Mouse (Mus musculus) left cerebral cortex, postnatal 4 days (tissue): Measurements from ENCODE around the gene 2610528J11Rik. TPM values are rescaled to one million over a fixed set of nuclear protein-coding genes. Genes with fewer than 3 reads are reported as not detected.
"Not testable (repeated sequence)": the region's sequence is repeated elsewhere in the genome, so short reads cannot be mapped to it uniquely, and the experiment has no call there.

ENCODE experiments used
- DNase-seq: peaks from one replicate; pipeline ENCODE4 v3.0.0-alpha.2; 2022
- intact Hi-C: fragments of 180-260 bp; cut with DNase I; formaldehyde crosslinking; loops from one replicate; pipeline ENCODE4 v1.15.1; 2025
- total RNA-seq, 2 experiments: library from RNA; stranded (reverse); gene quantifications; 2 replicates each; pipeline ENCODE4 v1.2.3; 2021

Gene 2610528J11Rik
- total RNA-seq: under 1 TPM in 1 of 2 experiments, not detected in 1; 0.38 TPM

DNA sequence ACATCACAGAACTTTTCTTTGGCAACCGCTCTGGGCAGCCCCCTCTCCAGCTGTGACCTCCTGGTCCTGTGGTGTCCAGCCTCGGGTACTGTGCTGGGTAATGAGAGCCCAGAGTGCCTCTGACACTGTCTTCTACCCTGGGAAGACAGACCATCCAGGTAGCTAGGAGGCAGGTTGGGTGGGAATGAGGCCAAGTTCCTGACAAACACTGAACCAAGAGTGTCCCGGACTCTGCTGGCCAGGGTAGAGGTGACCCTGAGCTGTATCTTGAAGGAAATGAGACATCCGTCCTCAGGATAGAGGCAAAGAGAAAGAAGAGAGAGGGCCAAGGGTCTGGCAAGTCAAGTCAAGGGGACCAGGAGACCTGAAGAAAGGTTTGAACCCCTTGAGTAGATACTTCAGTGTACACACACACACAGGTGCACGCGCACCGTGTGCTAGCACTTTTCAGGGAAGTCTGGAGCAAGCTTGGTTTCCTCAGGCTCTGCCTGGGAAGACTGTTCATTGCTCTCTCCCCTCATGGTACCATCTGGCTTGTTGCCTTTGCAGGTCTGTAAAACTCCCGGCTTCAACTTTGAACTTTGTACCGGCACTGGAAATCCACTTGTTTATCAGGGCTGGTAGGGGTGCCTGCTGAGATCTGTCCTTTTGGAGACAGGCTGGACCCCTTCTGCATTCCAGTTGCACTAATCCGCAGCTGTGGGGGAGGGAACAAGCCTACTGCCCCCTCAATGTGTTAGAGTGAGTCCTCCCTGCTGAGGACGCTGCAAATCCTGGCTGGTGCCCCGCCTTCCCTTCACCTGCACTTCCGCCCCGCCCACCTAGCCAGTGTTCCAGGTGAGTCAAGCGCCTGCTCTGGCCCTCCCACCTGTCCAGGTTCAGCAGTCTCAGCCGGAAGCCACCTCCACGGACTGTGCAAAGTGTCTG, at the start of gene 2610528J11Rik:
Gene 2610528J11Rik (plus strand): TSS at position 592 of the 927 bp plus-strand sequence.
- no peak for DNase-seq
- intact Hi-C loops: no loop called here

DNA sequence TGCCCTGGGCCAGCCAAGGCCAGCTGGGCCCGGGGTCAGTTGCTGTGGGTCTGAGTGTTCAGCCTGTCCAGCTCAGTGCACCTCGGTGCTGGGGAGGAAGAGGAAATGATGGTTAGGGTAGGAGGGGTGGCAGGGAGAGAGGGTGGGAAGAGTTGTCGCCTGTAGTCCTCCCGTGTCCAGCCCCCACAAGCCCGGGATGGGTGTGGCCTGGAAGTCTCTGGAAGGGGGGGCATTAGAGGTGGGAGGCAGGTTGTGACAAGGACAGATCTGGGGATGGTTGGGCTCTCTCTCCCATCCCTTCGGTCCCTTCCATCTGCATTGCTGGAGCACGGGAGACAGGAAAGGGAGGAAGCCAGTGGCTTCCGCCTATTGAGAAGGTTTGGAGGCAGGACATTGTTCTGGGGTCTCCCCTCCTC, 37.1 kb upstream of the 2610528J11Rik start, which contains the start of gene Tie1:
Gene Tie1 (minus strand): TSS at position 345 of the 416 bp plus-strand sequence.
- DNase-seq: no peak
- intact Hi-C loops: no loop called here

DNA sequence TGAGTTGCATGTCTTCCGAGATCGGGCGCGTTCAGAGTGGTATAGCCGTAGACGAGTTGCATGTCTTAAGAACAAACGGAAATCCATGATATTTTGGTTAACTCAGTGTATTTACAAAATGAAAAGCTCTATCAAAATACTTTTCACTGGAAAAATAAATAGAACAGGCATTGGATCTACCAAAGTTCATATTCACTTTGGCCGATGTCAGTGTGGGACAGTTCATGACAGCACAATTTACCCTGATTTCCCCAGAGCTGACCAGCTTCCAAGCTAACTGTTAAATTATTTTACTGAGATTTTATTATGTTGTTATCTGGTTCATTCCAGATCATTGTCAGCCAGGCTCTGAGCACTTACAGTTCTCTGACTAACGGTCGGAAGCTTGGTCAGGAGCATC, 36.3 kb upstream of the 2610528J11Rik start:
- intact Hi-C loops: no loop called here
- no peak for DNase-seq

DNA sequence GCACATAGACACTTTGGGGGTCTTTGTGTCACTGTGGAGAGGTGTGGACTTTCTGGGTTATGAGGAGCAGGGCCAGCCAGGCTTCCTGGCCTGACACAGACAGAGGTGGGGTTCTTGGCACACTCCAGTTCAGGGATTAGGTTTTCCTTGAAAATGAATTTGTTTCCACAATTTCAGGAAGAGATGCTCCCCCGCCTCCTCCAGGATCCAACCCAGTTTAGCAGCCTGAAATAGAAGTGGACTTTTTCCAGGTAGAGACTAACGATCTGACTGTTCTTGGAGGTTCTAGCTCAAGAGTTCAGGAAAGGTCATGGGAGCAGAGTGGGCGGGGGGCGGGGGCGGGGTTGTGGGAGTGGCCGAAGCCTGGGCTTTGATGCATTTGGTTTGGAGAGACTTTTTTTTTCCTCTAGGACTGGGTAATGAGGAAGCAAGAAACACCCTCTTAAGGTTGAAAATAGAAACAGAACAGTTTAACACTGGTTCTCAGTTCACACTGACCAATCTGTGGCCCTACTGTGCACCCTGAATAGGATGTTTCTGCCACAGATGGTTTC, 26.6 kb upstream of the 2610528J11Rik start:
- intact Hi-C loops: no loop called here
- no peak for DNase-seq

DNA sequence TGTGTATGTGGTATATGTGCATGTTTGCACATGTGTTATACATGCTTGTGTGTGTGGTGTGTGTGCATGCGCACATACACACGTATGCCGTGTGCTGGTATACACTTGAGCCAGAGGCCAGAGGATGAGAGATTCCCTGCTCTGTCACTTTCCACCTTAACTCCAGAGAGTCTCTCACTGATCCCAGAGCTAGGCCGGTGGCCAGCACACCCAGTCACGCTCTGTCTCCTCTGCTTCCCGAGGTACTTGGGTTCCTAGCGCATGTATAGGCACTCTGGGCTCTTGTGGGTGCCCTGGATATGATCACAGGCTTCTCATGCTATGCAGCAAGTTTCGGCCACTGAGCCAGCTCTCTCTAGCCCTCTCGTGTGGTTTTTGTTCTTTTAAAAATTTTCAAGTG, 26.0 kb upstream of the 2610528J11Rik start:
- intact Hi-C loops: no loop called here
- no peak for DNase-seq

DNA sequence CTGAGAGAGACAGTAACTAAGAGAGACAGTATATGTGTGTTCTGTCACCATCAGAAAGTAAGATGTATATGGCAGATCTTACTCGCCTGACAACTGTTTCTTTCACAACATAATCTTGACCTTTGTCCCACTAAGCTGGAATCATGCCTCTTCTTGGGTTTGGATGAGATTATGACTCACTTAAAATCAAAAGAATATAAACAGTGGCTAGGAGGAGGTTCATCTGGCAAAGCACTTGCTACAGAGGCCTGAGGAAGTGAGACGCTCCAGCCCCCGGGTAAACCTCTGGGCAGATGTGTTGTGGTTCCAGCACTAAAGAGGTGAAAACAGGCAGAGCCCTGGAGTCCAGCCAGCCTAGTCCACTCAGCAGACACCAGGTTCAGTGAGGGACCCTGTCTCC, 21.2 kb upstream of the 2610528J11Rik start:
- intact Hi-C loops: no loop called here
- no peak for DNase-seq

DNA sequence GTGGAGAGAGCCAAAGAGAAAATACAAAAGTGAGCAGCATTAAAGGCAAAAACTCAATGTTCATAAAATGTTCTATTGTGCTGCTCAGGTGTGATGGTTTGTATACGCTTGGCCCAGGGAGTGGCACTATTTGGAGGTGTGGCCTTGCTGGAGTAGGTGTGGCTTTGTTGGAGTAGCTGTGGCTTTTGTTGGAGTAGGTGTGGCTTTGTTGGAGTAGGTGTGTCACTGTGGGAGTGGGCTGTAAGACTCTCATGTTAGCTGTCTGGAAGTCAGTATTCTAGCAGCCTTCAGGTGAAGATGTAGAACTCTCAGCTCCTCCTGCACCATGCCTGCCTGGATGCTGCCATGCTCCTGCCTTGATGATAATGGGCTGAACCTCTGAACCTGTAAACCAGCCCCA, 19.6 kb upstream of the 2610528J11Rik start:
- DNase-seq, intact Hi-C loops: not testable (repeated sequence)

DNA sequence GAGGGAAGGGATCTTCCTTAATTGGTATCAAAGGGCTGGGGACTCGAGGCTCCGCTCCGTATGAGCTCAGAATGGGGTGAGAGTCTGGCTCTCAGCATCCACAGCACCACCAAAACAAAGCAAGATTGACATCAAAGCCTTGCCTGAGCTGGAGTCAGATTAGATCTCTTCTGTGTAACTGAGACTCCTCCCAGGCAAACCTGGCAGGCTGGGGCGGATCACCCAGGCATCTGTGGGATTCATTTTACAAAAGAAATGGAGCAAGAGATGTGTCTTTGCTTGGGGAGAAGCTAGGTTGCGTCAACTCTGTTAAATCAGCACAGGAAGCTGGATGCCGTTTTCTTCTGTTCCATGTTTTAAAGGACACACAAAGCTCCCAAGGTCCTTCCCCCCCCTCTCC, 17.7 kb upstream of the 2610528J11Rik start:
- DNase-seq: no peak
- intact Hi-C loops: no loop called here

DNA sequence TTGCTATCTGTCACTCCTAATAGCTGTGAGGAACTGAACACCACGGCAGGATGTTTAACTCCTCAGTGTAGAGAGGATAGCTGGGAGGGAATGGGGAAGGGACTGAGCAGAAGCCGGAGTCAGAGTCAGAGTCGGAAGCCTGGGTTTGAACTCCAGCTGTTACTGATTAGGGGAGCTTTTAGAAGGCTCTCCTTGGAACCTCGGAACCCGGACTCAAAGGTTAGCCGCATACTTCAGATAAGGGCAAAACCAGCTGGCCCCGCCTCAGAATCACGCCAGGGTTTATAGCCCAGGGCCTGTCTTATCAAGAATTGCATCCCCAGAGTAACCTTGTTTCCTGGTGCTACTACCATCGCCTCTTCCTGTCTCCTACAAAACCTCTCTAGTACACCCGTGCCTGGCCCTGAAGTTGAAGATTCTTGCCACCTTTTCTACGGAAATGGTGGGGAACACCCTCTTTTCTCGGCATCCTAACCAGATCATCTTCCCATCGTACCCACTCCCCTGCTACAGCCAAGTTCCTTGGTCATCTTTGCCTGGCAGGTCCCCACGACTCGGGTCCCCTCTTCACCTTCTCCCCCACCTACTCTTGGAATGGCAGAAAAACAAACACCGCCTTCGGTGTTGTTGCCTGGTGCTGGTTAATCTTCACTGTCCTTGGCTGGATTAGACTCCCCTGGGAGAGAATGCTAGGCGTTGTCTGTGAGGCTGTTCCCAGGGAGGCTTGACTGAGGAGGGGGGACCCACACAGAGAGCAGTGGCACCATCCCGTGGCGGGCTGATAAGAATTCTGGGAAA, 9.9 kb upstream of the 2610528J11Rik start:
- intact Hi-C loops: no loop called here
- DNase-seq: no peak

DNA sequence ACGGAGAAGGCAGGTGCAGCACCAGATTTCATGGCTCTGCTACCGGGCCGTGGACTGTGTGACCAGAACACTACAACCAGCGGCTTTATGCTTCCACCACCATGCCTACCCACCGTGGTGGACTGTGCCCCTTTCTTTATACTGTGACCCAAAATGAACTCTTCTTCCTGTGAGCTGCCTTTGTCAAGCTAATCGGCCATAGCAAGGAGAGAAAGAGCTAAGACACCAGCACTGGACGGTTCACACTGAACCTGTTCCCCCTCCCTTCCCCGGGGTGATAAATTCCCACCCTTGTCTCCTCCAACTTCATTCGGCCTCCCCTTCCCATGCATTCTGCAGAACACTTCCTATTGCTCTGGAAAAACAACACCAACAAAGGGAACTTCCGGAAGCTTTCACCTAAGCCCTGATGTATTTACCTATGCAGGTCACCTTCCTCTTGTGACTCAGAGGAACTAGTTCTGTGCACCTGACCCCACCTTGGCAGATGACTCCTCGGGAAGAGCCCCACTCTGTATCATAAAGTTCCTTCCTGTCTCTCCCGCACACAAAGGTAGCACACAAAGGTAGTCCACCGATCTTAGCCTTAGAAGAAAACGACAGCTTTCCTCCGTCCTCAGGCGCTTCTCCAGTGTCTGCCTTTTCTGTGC, 9.2 kb upstream of the 2610528J11Rik start:
- intact Hi-C loops: no loop called here
- DNase-seq: no peak

DNA sequence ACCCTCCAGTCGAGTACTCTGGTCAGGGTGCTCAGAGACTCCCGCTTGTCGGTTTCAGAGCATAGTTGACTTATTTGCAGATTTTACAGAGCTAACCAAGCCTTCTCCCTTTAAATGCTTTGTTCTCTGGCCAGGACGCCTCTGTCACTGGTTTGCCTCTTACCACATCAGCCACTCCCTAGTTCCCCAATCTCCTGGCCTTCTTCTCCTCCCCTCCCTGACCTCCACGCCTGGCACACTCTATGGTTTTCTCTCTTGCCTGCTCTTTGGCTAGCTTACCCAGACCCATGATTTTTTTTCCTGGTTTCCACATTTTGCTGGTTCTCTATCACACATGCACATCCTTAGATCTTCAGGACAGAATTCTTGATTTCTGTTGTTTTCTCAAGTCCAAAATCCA, 8.6 kb upstream of the 2610528J11Rik start:
- intact Hi-C loops: no loop called here
- no peak for DNase-seq

DNA sequence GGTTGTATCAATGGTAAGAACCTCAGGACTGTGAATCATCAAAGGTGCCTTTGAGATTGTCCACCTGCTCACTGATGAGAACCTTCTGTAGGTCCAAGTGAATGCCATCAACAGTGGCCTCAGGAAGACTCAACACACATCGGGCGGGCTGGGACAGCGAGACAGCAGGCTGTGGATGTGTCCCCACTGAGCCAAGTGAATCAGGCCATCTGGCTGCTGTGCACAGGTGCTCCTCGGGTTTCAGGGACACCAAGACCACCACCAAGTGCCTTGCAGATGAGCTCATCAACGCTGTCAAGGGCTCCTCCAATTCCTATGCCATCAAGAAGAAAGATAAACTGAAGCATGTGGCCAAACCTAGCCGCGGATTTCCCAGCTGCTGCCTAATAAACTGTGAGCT, 4.6 kb upstream of the 2610528J11Rik start:
- intact Hi-C loops: no loop called here

DNA sequence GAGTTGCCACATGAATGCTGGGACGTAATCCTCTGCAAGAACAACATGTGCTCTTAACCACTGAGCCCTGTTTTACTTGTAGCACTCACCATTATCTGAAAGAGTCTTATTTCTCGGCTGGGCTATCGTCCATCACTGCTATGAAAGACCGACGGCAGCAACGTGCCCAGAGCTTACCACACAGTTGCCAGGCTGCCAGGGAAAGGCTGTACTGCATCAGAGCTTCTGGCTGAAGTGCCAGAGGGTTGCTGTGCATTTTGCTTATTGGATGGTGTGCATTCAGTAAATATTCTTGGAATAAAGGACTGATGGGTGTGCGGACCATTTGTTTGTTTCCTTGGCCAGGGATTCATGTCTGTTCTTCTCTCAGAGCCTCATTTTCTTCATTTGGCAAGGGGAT, 2.8 kb upstream of the 2610528J11Rik start:
- DNase-seq: no peak
- intact Hi-C loops: no loop called here

More for the DNA sequence above, 4.6 kb upstream of the 2610528J11Rik start:
- DNase-seq: no peak

DNA sequence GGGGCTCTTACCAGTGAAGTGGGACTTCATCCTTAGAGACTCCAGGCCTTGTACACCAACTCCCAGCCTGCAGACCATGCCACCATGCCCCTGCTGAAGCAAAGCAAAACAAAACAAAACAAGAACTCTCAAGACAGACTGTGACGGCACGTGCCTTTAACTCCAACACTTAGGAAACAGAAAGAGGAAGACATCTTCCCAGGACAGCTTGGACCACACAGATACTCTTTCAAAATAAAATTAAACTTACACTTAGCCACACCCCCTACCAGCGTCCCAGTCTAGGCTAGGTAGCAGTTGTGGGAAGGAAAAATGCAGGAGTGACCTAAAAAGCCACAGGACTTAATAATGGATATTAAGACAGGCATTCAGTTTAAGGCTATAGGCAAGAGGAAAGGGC, 1.0 kb upstream of the 2610528J11Rik start:
- intact Hi-C loops: no loop called here

DNA sequence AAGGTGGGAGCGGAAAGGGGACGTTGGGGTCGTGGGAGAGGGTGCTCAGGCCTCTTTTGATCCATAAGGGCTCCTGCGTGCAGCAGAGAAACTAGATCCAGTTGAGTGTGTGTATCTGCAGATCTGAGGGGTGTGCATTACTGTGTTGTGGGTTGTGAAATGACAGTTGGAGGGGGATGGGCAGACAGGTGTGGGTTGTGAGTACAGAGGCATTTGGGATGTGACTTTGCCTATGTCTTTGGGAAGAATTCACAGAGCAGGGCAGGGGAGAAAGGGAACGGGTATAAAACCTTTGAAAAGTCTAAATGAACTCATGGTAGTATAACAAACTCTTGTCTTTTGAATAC, 509 bp downstream of the 2610528J11Rik start:
- intact Hi-C loops: no loop called here
- no peak for DNase-seq

More for the DNA sequence above, 1.0 kb upstream of the 2610528J11Rik start:
- DNase-seq: no peak

DNA sequence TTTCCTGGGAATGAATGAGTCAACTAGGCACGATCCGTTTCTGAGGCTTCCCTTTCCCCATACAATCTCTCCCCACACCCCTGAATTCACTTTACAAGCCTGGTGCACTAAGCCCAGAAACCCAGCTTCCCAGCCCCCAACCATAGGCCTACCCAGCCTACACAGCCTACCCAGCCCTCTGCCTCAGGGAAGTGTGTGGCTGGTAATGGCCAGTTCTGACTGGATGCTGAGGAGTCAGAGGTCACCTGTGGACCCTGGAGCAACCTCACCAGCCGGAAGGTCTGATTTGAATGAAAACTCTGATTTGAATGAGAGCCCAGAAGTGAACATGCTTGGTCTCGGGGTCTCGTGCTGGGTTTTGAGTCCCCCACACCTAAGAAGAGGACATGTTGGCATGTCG, 921 bp downstream of the 2610528J11Rik start:
- DNase-seq: no peak
- intact Hi-C loops: no loop called here

DNA sequence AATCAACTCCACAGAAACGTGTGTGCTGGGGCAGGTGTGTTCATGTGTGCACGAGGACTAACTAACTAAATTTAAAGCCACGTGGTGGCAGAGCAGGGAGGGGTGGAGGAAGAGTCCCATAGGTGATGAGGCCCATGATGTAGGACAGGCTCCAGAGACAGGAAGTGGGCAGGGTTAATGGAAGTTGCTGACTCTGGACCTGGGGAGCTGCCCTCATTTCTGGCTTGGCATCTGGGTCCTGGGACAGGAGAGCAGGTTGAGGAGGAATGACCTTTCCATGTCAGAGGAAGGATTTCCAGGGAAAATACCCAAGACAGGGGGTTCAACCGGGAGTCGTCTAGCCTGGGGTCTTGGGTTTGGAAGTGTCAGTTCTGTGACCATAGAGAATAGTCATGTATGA, 5.9 kb downstream of the 2610528J11Rik start:
- intact Hi-C loops: no loop called here

DNA sequence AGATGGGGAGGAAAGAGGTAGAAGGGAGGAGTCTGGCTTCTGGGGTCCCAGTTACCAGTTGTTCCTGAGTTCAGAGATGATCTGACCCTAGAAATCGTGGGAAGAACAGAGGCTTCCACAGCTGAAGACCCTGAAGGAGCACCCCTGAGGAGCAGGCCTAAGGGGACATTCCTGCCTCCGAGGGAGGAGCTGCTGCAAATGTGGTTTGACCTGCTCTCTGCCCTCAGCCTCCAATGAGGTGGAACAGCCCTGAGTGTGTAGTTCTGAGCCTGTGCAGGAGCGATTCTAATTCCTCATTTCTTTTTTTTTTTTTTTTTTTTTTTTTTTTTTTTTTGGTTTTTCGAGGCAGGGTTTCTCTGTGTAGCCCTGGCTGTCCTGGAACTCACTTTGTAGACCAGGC, 6.4 kb downstream of the 2610528J11Rik start:
- DNase-seq: no peak

More for the DNA sequence above, 5.9 kb downstream of the 2610528J11Rik start:
- no peak for DNase-seq

DNA sequence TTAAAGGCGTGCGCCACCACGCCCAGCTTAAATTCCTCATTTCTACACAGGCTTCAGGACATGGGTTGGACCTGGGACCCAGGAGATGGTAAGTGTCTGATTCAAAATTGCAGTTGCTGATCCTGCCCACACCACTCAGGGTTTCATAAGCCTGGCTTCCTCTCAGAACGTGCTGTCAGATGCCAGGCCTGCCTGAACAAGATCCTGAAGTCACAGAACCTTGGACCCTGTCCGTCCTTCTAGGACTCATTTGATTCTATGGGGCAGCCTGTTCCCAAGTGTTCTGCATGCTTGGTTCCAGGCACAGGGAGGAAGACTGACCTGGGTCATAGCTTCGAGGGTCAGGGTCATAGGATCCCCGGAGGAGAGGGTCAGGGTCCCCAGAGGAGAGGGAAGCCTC, 6.8 kb downstream of the 2610528J11Rik start:
- DNase-seq: no peak
- intact Hi-C loops: no loop called here

More for the DNA sequence above, 6.4 kb downstream of the 2610528J11Rik start:
- intact Hi-C loops: no loop called here

DNA sequence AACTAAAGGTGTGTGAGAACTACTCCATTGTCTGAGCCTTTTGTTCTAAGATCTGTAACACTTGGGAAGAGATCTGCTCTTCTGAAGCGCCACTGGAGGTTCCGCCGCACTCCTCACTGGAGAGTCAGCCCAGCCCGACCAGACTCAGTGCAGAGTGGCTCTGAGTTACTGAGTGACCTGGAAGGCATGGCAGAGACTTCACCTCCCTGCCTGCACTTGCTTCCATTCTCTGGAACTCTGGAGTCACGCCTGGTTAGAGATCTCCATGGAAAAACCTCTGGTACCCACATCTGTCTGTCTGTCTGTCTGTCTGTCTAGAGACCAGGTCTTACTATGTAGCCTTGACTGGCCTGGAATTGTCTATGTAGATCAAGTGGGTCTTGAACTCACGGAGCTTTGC, 8.8 kb downstream of the 2610528J11Rik start:
- intact Hi-C loops: no loop called here
- no peak for DNase-seq

DNA sequence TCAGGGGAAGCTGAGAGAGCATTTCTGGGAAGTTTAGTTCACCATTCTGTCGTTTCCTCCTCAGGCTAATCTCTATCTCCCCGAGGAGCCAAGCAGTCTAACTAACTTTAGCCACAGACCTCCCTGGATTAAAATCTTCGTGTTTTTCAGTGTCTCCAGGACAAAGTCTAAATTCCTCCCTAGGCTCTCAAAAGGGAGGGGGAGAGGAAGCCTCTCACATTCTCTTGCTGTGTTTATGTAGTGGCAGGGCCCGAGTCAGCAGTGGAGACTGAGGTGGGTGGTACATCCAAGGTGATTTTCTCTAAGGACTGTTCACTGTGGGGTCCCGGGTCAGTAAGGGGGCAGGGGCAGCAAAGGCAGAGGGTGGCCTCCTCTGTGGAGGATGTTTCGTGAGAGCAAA, 11.0 kb downstream of the 2610528J11Rik start:
- no peak for DNase-seq
- intact Hi-C loops: no loop called here
